Mouse (Mus musculus) heart, postnatal 14 days (tissue): ENCODE measurements around the gene Polq. TPM values are rescaled to one million over a fixed set of nuclear protein-coding genes. Genes with fewer than 3 reads are reported as not detected.
"Not testable (repeated sequence)": the region's sequence is repeated elsewhere in the genome, so short reads cannot be mapped to it uniquely, and the experiment has no call there.

Experiments used
- DNase-seq, 2 experiments: peaks; one replicate each; pipeline ENCODE4 v3.0.0; 2021 to 2022
- intact Hi-C: fragments of 180-260 bp; cut with DNase I; formaldehyde crosslinking; loops from one replicate; pipeline ENCODE4 v1.15.1; 2025
- total RNA-seq, 2 experiments: library from RNA; stranded (reverse); gene quantifications; 2 replicates each; pipeline ENCODE4 v1.2.3; 2021

Polq gene
- total RNA-seq, 2 experiments from 2014 or later, result 1.3 to 1.9 TPM

DNA sequence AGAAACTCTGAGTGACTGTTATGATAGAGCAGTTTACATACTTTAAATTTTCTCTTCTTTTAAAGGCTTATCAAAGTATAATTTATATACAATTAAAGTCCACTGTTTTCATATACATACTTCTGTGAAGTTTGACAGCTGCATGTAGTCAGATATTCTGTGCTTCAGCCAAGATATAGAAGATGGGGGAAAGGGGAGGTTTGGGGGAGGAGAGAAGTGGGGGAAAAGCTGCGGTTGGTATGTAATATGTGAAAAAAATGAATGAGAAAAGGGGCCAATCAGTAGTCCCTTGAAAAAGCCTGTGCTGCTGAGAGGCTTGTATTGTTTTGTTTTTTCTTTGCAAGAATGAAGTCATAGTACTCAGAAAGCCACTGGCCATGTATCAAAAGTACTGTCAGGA lies 78.1 kb downstream of the Polq start:
- intact Hi-C loops, result no loop called here
- DNase-seq, result no peak

GRCm38 (mm10) chr16:37094169-37094833 lies 82.7 kb downstream of the Polq start:
- intact Hi-C loops, result no loop called here
- DNase-seq, result no peak

DNA sequence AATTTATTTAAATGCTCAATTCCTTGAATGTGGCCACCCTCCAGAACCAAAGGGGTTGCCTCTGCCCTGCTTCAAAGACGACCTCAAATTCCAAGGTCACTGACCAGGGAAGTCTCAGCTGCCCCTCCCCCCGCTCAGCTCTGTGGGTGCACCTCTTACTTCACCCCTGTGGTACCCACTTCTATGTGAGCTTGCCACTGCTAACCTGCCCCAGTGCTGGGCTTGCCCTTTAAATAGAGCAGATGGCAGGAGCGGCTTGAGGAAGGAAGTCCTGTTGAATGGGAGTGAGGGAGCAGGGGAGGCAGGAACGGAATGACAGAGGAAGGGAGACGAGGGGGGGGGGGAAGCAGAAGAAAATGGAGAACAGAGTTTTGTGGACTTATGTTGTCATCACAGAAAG lies 97.2 kb downstream of the Polq start:
- intact Hi-C loops, result loop anchor here (5.0 to 10.0 kb wide), 2 partner anchors 699 to 836 kb away; no protein-coding TSS in a partner anchor
- DNase-seq, result no peak

- intact Hi-C loops, result loop anchor here (5.0 to 10.0 kb wide), 2 partner anchors 698 to 836 kb away; no protein-coding TSS in a partner anchor
- peak; percentile 11 to 40 for DNase-seq
Measured at GRCm38 (mm10) chr16:37109285-37109684, 97.7 kb downstream of the Polq start.

GRCm38 (mm10) chr16:37125190-37125589 lies 113.6 kb downstream of the Polq start:
- DNase-seq, intact Hi-C loops: not testable (repeated sequence)

Other genes with a start within 250 kb of the Polq start
- gene Slc15a2, start 226.8 kb upstream of the Polq start, total RNA-seq, result 1 to 10 TPM; 3.6 to 4.0 TPM
- gene Iqcb1, start 183.4 kb upstream of the Polq start, total RNA-seq, result 10 to 100 TPM; 11.6 to 11.9 TPM
- gene Eaf2, start 136.8 kb upstream of the Polq start, total RNA-seq, result under 1 TPM; 0.60 to 0.71 TPM
- 10 to 100 TPM; 36.0 to 41.0 TPM for gene Golgb1, start 136.6 kb upstream of the Polq start, total RNA-seq
- 10 to 100 TPM in 1 of 2 experiments, 1 to 10 TPM in 1; 8.6 to 12.1 TPM for gene Hcls1, start 76.8 kb upstream of the Polq start, total RNA-seq
- 100 to 1,000 TPM; 140 to 151 TPM for gene Fbxo40, start 21.3 kb upstream of the Polq start, total RNA-seq